Mouse (Mus musculus): ENCODE results near the gene Zbtb49.

DNA sequence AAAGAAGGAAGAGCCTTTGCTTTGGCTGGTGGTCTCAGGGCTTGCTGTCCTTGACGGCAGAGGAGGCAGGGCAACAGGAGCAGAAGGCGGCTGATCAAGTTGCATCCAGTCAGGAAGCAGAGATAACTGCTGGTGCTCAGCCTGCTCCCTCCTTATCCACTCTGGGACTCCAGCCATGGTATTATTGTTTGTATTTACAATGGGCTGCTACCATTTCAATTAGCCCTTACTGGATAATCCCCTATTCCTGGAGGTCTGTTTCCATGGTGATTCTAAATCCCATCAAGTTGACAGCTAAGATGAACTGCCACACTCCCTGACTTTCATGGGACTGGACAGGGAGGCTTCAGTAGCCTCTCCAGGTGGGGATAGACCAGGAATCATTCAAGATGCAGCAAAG, 25.3 kb downstream of the Zbtb49 start:
- TF ChIP-seq CTCF (conservative IDR thresholded peaks at IDR 0.05; ENCODE audit: low read length) (no peak), POU5F1 (IDR thresholded peaks at IDR 0.05; ENCODE audit: borderline replicate concordance, low read length) (no peak)
